Mouse (Mus musculus) kidney, adult 9 months (tissue): ENCODE data around the gene Mgat5.

Experiments used
- DNase-seq: peaks from one replicate; pipeline ENCODE4 v3.0.0; 2022

The Mgat5 gene

DNA sequence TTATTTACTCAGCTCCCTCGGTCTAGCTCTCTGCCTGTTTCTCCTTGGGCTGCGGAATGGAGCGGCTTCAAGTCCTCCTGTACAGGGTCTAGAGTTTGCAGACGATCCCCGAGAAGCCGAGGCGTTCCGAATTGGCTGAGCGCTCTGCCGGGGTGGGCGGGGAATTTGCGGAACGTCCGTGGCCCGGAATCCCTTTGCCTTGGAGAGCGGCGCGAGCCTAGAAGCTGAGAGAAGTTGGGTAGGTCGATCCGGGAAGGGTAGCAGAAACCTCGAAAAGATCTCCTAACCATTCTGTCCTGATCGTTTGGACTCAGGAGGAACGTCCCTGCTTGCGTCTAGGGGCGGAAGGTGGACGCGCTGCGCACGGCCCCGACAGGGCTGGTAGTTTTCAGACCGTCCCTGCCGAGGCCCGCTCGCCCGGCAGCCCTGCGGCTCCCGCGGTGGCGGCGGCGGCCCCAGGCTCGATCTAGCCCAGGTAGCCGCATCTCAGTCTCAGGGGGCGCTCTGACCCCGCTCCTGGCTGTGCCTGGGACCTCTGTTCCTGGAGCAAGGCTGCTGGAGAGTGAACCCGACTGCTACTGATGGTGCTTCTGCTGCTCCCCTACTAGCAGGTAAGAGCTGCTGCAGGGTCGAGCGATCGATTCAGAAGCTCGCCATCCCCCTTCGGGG lies at the start of gene Mgat5:
TSS of gene Mgat5 (plus strand) at position 199 of the 669 bp plus-strand sequence.
- peak; percentile 95 for DNase-seq

DNA sequence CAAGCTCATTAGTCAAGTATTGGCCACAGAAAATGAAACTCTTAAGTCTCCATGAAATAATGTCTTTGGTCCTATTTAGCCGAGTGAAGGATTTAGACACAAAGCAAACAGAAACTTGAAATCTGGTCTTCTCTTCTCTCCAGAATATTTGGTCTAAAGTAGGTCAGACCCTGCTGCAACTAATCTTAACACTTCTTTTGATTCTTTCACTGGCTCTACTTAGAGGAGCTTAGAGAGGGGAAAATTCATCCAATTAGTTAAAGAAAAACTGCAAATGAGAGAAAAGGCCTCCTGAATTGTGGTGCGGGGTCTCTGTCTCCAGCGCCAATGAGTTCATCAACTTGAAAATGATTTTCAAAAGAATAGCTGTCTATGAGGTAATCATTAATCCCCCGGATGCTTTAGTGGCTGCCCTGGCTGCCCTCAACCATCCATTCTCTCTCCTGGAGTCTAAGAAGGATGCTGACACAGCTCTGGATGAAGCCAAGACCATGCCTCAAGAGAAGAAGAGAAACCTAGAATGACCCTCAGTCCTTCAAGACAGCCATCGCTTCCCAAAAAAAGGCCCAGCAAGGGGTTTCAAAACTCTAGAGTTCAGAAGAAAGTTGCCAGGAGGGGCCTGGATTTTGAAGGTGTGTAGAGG lies 44.6 kb upstream of the Mgat5 start:
- peak; percentile 88 for DNase-seq

DNA sequence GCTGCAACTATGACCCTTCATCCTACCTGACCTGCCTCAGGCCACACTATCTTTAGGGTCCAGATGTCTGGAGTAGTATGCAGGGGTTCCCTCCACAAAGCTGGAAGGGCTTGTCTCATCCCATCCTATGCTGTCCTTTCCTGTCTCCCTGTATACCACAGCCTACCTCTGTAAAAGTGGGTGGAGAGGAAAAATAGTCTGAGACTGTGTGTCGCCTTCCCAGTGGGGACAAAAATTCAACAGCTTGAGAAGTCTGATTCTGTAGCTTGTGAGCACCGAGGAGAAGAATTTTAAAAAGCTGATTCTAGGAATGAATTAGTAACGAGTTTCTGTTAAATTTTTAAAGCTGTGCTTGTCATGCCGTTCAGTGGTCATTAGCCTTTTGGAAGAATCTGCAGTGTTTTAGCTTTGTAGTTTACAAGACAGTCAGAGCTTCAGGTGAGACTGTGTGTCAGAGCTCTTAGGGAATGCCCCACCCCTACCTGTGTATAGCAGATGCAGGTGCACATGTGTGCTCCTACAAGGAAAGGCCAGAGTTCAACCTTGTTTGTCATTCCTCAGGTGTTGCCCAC lies 40.1 kb upstream of the Mgat5 start:
- DNase-seq = peak; percentile 74

DNA sequence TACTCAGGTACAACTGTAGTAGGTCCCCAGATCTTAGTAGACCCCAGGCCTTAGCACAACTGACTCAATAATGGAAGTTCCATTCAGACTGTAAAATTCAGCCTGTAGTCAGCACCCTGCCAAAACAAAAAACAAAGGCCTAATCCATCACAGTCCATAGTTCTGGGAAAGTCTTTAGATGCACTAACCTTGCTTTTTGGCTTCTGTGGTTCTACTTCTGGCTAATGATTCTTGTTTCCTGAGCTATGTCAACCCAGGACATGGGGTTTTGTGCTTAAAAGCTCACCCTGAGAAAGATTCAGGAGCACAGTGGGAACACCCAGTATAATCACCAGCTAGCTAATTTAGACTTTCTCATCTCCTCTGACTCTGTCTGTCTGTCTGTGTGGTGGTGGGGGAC lies 38.3 kb upstream of the Mgat5 start:
- DNase-seq = peak; percentile 55

DNA sequence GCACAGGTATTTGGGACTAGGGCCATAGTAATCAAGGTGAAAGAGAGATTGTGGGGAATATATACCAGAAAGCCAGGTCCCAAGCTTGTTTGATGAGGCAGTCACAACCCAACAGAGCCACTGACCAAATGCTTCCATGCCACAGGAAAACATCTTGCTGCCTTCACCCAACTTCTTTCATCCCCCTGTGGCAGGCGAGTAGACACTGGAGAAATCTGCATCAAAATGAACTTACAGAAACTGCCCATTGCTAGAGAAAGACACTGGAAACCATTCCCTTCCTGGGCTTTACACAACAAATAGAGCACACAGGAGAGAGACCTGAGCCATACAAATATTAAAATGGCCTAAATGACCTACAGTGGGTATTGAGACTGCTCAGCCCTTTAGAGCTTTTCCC lies 37.2 kb upstream of the Mgat5 start:
- no peak for DNase-seq

DNA sequence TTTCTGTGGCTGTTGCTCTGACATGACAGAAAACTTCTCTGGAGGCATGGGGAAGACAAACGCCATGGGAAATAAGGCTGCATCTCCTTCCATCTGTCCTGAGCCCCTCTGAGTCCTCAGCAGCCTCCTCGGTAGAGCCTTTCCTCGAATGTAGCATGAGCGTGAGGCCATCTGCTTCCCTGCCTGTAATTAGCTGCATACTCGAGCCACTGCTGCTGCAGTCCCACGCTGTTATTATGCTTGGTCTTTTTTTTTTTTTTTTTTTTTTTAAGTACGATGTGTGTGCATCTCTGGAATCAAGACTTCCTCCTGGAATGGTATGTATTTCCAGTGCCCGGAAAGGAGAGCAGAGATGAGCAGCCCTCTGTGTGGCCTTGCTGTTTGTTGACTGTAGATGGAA lies 36.6 kb upstream of the Mgat5 start:
- no peak for DNase-seq

DNA sequence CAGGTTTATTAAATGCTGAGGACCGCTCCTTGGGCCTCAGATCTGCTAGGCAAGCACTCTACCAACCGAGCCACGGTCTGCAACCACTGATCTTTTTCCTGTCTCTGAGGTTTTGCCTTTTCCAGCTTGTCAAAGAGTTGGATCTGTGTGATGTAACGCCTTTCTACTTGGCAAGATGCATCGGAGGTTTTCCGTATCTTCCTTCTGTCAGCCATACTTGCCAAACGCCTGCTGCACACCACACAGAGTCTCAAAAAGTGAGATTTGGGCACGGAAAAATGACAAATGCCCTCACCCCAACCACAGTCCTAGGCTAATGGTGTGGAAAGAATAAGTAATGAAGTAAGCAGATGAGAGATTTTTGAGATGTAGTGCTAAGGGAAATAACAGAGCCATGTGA lies 35.3 kb upstream of the Mgat5 start:
- DNase-seq = no peak

DNA sequence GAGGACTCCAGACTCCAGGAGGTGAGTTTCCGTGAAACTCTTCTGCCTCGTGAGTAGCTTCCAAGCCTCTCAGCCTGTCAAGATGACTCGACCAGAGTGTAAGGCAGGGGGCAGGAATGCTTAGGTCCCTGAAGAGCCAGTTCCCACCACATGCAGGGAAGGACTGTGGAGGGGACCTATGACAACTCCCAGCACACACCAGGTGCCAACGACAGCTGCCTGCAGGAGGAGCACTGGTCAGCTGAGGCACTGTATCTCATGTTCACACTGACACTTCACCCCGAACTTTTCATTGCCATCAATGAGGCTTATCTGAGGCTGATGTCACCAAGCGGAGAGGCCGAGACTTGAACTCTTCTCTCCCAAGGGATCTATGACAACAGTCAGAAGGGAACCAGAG lies 33.5 kb upstream of the Mgat5 start:
- no peak for DNase-seq

DNA sequence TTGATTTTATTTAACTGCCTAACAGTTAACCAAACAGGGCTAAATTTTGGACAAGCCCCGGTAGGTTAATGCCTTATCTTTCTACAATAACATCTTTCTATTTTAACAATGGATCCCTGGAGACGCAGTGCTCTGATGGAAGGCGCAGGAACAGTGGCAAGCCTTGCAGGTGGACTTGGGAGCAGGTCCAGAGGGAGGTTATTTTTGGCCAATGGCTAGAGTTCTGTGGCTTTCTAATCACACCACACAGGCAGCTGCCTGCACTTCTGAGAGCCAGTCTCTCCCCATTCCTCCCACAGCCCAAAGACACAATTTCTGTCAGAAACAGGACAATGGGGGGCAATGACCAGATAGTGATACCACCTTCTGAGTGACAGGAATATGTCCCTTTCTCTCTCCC lies 31.4 kb upstream of the Mgat5 start:
- no peak for DNase-seq

DNA sequence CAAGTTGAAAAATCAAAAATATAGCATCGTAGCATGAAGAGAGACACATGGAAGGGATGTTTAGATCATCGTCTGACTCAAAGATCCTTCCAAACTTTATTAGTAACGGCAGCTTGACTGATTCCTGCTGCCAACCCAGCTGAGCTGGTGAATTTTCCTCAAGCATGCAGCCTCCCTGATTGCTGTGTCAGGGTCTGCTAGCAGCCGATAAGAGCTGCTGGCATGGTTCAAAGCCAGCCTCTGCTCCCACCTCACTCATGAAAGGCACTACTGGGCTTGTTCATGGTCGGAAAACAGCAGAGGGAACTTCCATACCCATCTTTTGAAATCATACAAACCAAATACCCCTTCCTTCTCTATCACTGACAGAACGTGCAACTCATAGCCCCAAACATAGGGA lies 12.4 kb upstream of the Mgat5 start:
- DNase-seq = no peak

DNA sequence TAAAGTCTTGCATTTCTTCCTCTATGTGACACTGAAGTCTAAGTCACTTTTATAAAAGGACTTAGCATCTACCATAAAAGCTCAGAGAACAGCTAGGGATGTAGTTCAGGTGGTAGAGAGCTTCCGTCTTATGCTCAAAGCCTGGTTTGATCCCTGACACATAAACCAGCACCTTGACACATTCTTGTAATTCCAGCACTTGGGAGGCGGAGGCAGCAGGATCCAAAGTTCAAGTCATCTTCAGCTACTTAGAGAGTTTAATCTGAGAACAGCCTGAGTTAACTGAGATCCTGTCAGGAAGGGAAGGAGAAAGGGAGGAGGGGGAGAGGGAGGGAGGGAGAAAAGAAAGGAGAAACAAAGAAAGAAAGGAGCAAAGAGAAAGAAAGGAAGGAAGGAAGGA lies 5.6 kb upstream of the Mgat5 start:
- DNase-seq = peak; percentile 86

DNA sequence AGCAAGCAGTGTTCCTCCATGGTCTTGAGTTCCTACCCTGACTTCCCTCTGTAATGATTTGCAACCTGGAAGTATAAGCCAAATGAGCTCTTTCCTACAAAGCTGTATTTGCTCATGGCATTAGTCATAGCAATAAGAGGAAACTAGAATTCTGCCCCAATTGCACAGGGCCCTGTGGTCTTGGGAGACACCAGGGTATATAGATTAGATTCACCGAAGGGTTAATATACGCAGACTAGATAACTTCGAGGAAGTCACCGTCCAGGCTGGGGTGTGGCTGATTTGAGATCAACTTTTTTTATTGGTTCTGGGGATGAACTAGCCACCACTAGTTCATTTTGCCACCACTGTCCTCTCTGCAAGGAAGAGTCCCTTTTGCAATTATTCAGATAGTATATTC lies 2.5 kb upstream of the Mgat5 start:
- no peak for DNase-seq

DNA sequence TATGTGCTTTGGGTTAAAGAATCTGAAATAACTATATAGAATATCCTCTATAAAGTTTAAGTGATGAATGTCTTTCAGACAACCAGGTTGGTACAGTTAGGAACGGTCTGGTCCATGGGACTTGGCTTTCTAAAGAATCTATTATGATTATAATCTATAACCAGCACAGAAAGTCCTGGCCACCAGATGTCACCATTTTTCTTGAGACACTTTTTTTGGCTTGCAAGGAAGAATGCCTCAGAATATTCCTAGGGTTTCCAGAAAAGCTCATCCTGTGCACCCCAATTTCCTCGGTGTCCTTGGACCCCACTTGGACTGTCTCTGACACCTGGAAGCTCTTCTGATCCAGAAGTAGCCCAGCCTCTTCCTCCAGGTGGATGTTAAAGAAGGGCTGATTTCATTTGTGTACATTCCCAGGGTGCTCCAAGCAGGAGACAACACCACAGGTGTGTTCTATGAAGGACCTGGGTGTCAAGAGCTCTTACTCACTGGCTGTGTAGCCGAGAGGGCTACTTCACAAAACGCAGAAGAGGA lies 1.5 kb upstream of the Mgat5 start:
- DNase-seq = peak; percentile 76

DNA sequence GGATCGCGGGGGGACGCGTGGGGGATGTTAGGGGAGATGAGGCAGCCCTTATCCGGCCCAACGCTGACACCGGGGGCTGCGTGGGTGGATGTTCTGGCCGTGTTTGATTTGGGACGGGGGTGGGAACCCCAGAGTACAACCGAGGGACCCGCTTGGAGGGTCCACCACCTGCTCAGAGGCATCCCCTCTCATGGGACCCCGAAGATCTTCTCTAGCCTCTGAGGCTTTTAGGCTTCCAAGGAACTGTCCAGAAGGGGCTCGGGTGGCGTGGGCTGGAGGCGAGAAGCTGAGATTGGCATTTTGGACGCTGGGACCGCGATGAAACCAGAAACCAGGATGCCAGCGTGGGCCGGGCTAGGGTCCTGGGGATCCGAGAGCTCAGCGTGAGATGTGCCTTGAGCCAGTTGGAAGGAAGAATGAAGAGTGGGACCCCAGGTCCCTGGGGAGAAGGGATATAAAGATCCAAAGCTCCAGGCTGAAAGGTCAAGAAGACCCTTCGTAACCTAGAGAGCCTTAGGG lies 745 bp downstream of the Mgat5 start:
- no peak for DNase-seq

DNA sequence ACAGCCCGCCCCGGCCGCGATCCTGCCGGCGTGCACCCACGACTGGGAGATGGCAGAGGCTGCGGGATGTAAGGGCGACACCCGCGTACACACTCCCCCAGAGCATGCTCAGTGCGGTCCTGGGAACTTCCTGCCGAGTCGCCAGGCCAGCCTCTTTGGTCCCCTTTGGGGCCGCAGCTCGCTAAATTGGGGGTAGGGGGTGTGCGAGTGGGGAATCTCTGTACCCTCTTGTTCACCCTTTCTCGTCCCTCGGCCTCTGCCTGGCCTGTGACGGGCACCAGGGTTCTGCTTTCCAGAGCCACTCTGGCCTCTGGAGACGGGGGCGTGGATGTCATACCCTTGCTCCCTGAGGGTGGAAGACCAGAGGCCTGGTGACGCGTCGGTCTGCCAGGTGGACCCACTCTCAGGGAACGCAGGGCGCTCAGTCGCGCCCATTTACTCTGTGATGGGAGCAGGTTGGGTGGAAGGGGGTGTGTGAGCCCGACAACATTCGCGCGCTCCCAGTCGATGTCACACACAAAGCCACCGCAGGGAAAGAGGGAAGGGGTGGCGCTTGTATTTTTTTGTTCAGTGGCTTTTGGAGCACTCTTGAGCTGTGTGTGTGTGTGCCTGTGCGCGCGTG lies 1.3 kb downstream of the Mgat5 start:
- DNase-seq = peak; percentile 38

DNA sequence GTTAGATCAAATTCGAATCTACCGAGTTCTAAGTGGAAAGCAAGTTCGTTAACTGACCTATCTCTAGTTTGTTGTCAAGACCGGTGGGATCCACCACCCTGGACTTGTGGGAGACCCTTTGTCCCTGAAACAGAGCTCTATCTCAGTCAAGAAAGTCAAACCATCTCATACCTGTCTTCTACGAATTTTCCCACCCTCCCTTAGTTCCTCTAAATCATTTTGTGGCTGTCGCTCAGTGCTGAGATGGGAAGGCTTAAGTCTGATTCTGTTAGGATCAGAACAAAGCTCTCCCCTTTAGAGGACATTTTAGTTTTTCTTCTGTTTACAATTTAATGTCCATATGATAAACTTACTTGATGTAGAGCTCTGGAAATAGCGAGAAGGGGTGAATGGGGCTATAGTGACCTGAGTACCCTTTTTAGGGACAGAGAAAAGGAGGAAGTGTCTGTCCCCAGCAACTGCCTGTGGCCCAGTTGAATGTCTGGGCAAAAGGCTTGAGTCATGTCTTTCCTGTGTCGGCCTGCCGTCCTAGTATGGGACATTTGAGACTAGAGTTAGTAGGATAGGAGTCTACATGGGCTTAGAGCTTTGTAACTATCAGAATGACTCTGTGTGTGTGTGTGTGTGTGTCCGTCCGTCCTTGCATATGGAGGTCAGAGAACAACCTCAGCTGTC lies 2.2 kb downstream of the Mgat5 start:
- DNase-seq = no peak

DNA sequence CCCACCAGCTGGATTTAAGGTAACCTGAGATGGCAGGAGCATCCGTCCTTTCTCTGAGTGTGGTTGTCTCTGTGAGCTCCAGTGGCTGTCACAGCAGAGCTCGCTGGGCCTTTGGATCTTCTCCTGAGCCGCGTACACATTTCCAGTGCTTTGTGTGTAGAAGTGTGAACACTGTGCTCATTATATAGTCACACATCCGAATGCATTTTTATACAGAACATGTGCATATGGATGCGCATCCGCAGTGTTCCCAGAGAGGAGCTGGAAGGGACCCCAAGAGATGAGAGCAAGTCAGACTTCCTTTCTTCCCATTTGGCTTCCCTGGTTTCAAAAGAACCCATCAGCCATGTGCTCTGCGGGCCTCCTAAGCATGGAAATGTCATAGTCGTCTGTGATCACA lies 3.4 kb downstream of the Mgat5 start:
- no peak for DNase-seq

DNA sequence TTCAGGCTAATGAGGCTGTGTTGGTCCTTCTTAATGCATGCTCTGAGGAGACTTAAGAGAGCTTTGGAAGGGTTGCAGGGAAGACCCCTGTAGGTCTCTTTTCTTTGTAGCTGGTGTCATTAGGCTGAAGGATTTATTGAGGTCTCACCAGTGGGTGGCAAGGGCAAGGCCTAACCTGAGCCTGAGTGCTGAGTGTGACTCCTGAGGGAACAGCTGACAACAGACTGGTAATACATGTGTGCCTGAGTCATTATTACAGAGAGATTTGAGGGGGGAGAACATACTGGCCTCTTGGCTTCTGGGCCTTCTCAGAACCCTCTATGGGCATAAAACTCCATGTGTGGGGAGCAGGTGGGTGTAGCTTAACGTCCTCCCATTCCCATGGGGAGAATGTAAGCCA lies 8.0 kb downstream of the Mgat5 start:
- no peak for DNase-seq

DNA sequence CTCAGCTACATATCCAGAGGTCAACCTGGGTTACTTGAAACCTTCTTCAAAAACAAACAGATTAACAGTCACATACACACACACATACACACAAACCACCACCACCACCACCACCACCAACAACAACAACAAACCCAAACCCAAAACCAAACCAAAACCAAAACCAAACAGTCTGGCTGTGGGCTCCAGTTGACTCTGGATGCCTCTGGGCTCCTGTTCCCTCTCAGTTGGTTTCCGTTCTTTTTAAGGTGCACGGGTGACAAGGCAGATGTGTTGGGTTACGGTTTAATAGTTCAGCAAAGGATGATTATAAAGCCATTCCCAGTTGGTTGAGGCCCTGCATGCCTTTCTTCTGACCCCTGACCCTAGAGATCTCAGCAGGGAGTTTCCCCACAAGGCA lies 8.6 kb downstream of the Mgat5 start:
- DNase-seq = peak; percentile 41

DNA sequence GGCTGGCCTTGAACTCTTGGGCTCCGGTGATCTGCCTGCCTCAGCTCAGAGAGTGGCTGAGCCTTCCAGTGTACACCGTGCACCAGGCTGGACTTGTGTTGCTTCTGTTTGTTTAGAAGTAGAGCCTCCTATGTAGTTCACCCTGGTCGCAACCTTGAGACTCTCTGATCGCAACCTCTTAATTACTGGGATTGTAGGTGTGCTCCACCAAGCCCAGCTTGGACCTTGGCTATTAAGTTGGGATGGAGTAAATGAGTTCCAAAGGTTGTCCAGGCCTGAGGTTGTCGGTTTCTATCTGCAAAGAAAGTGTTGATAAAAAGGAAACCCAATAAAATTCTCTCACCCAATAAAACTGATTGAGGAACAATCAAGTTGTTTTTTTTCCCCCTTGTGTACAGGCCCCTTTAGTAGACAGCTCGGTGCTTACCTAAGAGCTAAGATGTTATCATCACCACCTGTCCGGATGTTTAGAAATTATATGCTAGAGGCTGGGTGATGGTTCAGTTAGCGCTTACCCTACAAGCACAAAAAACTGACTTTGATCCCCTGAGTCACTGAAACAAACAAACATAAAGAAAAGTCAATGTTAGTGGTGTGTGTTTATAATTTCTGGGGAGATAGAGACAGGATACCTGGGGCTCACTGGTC lies 9.9 kb downstream of the Mgat5 start:
- no peak for DNase-seq

DNA sequence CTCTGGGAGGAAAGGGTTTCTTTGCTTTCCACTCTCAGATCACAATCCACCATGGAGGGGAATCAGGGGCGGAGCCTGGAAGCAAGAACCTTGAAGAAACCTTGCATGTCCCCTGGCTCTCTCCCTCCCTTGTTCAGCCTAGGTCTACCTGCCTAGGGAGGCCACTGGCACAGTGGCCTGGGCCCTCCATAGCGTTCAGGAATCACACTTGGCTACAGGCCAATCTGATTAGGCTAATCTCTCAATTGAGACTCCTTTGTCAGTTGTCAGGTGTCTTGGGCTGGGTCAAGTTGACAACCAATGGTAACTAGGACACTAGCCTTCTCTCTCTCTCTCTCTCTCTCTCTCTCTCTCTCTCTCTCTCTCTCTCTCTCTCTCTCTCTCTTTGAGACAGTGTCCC lies 12.2 kb downstream of the Mgat5 start:
- DNase-seq = no peak

DNA sequence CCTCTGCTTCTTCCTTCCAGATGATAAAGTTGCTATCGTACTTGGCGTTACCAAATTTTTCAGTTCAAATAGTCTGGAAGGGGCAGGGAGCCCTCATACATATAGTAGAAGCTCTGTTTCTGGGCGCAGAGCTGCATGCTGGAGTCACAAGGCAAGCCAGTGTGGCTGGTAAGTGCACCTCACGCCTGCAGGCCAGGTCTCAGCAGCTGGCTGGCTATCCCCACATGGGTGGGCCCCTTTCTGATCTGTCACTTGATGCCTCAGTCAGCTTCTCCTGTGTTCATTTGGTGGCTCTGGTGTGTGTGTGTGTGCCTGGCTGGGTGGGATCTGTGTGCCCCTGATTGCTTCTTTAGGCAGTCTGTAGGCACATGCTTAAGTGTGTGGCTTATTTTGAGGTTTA lies 12.8 kb downstream of the Mgat5 start:
- no peak for DNase-seq

DNA sequence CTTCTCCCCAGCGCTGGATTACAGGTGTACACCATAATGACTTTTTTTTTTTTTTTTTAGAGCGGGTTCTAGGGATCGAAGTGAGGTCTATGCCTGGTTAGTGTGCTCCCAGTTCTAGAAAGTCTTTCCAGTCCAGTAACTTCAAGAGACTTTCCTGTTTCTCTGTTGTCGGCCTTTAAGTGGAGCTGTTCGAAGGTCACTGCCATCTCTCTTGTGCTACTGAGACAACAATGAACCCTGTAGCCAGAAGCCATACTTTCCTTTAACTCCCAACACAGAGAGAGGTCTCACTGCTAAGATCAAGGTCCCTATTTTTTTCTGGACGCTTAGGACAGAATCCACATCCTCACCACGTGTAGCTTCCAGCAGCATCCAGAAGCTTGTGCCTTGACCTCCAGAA lies 13.4 kb downstream of the Mgat5 start:
- DNase-seq = peak; percentile 51
